Mouse (Mus musculus) heart, embryonic 15.5 days (tissue): Measurements from ENCODE around the gene Stac3. TPM values are rescaled to one million over a fixed set of nuclear protein-coding genes. Genes with fewer than 3 reads are reported as not detected.
A peak's percentile ranks its signal among the peaks of the same experiment; 100 is the strongest.

Experiments
- ATAC-seq: fragments of 200-750 bp; cut with Nextera tagmentation; replicated peaks from 2 replicates; pipeline ENCODE4 v1.8.0; 2017; ENCODE audit warnings: low read depth, moderate TSS enrichment; ENCODE audit not compliant: insufficient number of reproducible peaks, insufficient read depth, low FRiP score
- H3K27ac ChIP-seq: fragments of 300-500 bp; sonication (generic); 2 replicates; pipeline ENCODE4 v1.5.1; 2015; ENCODE audit warnings: mild to moderate bottlenecking, inconsistent platforms
- H3K27me3 ChIP-seq: fragments of 300-500 bp; sonication (generic); 2 replicates; pipeline ENCODE4 v1.6.1; 2015; ENCODE audit warnings: inconsistent platforms
- H3K36me3 ChIP-seq: fragments of 300-500 bp; sonication (generic); 2 replicates; pipeline ENCODE4 v1.6.1; 2015; ENCODE audit warnings: mild to moderate bottlenecking, inconsistent platforms
- H3K4me1 ChIP-seq: fragments of 300-500 bp; sonication (generic); replicated peaks from 2 replicates; pipeline ENCODE4 v1.6.1; 2015; ENCODE audit warnings: inconsistent platforms
- H3K4me2 ChIP-seq: fragments of 300-500 bp; sonication (generic); 2 replicates; pipeline ENCODE4 v1.6.1; 2015; ENCODE audit warnings: inconsistent platforms, mild to moderate bottlenecking, moderate library complexity
- H3K4me3 ChIP-seq: fragments of 300-500 bp; sonication (generic); 2 replicates; pipeline ENCODE4 v1.5.1; 2015; ENCODE audit warnings: mild to moderate bottlenecking, inconsistent platforms
- H3K9ac ChIP-seq: fragments of 300-500 bp; sonication (generic); 2 replicates; pipeline ENCODE4 v1.6.1; 2015; ENCODE audit warnings: mild to moderate bottlenecking, inconsistent platforms
- H3K9me3 ChIP-seq: fragments of 300-500 bp; sonication (generic); replicated peaks from 2 replicates; pipeline ENCODE4 v1.6.1; 2016; ENCODE audit warnings: inconsistent platforms
- WGBS: fragments of 180-500 bp; shearing (Covaris S2); methylation state at CpG from one replicate; pipeline ENCODE4 v1.1.7; 2015; ENCODE audit warnings: mixed read lengths; 5-methylcytosine and 5-hydroxymethylcytosine counted together
- polyA plus RNA-seq: library from polyadenylated mRNA; unstranded; fragments of >200 nt; fragmentation: Nextera tagmentation; extraction: Ambion mirVana; gene quantifications from 2 replicates; pipeline ENCODE4 v1.2.1, GENCODE M21; 2015

Gene Stac3
- polyA plus RNA-seq, 1 experiment from 2014 or later: 0.62 TPM

DNA sequence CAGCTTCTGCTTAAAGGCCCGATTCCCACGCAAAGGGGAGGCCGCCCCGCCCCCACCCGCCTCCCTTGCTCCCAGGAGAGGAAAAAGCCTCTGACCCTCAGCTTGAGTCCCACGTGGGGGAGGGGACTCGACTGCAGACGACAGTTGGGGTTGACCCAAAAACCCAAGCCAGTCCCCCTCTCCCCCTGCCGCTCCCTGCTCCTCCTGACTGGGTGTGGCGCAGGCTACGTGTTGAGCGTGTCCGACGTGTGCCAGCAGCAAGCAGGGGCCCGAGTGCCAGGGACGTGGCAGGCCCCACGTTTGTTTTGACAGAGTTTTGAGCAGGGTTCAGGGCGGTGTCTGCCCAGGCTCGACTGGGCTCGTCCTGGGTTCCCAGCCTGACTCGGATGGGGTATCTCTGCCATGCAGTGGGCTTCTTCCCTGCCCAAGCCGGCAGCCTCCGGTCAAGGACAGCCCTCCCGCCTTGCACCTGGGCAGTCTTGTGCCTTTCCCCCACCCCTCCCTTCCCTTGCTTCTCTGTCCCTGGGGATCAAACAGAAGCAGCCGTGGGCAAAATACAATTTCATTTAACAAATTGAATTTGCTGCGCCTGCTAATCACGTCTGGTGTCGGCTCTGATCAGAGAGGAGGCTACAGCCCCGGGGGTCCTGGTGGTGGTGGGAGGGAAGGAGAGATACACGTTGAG lies 15.2 kb downstream of the Stac3 start:
- Histone ChIP-seq H3K27me3 (peaks cover 34% of the 10 kb centered on the region), H3K36me3 (peaks cover 24% of the 10 kb centered on the region), H3K4me2 (peak overlapping the region; percentile 55), H3K9ac (peak overlapping the region; percentile 23; the same call in 1 of the 2 replicates), H3K4me1 (peaks cover 66% of the 10 kb centered on the region), H3K4me3 (peak overlapping the region; percentile 34), H3K9me3 (no peaks in the 10 kb centered on the region), H3K27ac (peak overlapping the region; percentile 68)
- 12% methylated on average over 30 of the region's 30 CpGs for WGBS
- peak; percentile 52 for ATAC-seq

GRCm38 (mm10) chr10:127517941-127518340 lies 16.5 kb downstream of the Stac3 start:
- H3K9ac ChIP-seq: no peak overlapping the region
- no peak overlapping the region for H3K4me2 ChIP-seq
- peaks cover 58% of the 10 kb centered on the region for H3K4me1 ChIP-seq
- ATAC-seq: no peak
- peaks cover 24% of the 10 kb centered on the region for H3K36me3 ChIP-seq
- H3K9me3 ChIP-seq: no peaks in the 10 kb centered on the region
- no peak overlapping the region for H3K4me3 ChIP-seq
- no peak overlapping the region for H3K27ac ChIP-seq
- 93% methylated on average over 22 of the region's 22 CpGs for WGBS
- H3K27me3 ChIP-seq: peaks cover 27% of the 10 kb centered on the region

DNA sequence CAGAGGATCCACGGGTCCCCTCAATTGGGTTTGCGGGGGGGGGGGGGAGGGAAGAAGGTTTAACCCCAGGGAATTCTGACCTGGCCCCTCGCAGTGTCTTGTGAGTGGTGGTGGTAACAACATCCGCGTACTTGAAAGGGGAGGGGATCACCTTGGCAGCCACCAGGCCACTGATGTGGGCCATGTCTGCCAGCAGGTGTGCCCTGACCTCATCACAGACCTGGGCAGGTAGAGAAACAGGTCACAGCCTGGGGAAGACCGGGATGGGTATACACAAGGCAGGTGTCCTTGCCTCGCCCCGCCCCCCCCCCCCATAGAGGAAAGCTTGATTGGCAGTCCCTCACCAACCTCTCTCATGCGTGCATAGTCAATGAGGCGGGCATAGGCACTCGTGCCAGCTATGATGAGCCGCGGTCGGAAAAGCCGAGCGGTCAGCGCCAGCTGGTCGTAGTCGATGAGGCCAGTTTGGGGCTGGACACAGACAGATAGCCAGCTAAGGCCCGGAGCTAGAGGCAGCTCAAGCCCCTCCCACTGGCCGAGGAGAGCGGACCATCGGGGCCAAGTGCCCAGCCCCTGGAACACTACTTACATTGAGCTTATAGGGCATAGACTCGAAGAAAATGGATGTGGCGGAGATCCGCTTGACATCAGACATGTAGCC lies 17.7 kb downstream of the Stac3 start:
- Histone ChIP-seq H3K4me1 (peaks cover 46% of the 10 kb centered on the region), H3K27me3 (peaks cover 27% of the 10 kb centered on the region), H3K9ac (no peak overlapping the region), H3K9me3 (no peaks in the 10 kb centered on the region), H3K36me3 (peaks cover 24% of the 10 kb centered on the region), H3K4me3 (no peak overlapping the region), H3K27ac (no peak overlapping the region), H3K4me2 (no peak overlapping the region)
- ATAC-seq: no peak
- WGBS: 92% methylated on average over 26 of the region's 26 CpGs

- H3K27me3 ChIP-seq: peaks cover 27% of the 10 kb centered on the region
- no peak overlapping the region for H3K9ac ChIP-seq
- no peak for ATAC-seq
- peaks cover 43% of the 10 kb centered on the region for H3K4me1 ChIP-seq
- peaks cover 24% of the 10 kb centered on the region for H3K36me3 ChIP-seq
- no peaks in the 10 kb centered on the region for H3K9me3 ChIP-seq
- H3K4me3 ChIP-seq: no peak overlapping the region
- WGBS: 92% methylated on average over 37 of the region's 37 CpGs
- H3K4me2 ChIP-seq: peak overlapping the region; percentile 94; the same call in 1 of the 2 replicates
- H3K27ac ChIP-seq: no peak overlapping the region
Observed at GRCm38 (mm10) chr10:127519903-127520713, 18.6 kb downstream of the Stac3 start.

- Histone ChIP-seq H3K36me3 (peaks cover 24% of the 10 kb centered on the region), H3K27ac (no peak overlapping the region), H3K9ac (peak overlapping the region; percentile 71; the same call in 1 of the 2 replicates), H3K9me3 (no peaks in the 10 kb centered on the region), H3K27me3 (peaks cover 29% of the 10 kb centered on the region), H3K4me3 (peak overlapping the region; percentile 76), H3K4me2 (peak overlapping the region; percentile 94), H3K4me1 (peaks cover 41% of the 10 kb centered on the region)
- no peak for ATAC-seq
- 78% methylated on average over 20 of the region's 20 CpGs for WGBS
Observed at GRCm38 (mm10) chr10:127520714-127521357, 19.4 kb downstream of the Stac3 start.

DNA sequence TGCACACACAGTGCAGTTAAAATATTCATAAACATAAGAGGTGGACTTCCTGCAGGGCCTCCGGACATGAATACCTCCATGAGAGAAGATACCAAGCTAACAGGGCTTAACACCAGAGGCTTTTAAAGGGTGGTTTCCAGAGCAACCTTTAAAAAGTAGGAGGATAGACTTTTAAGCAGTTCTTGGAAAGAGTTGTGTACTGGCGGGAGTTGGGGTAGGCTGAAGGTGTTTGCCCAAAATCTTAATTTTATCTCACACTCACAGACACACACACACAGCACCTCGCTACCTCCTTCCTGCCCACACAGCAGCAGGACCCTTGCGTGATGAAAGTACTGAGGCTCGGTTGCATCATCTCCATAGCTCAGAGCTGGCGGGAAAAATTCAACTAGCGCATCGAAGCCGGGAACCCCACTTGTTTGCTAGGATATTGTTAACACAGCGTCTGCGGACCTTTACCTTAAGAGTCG lies 20.2 kb downstream of the Stac3 start:
- H3K36me3 ChIP-seq: peaks cover 24% of the 10 kb centered on the region
- WGBS: 5% methylated on average over 12 of the region's 12 CpGs
- H3K4me1 ChIP-seq: peaks cover 41% of the 10 kb centered on the region
- no peaks in the 10 kb centered on the region for H3K9me3 ChIP-seq
- no peak for ATAC-seq
- H3K27me3 ChIP-seq: peaks cover 37% of the 10 kb centered on the region
- peak overlapping the region; percentile 76 for H3K4me3 ChIP-seq
- peak overlapping the region; percentile 71 for H3K9ac ChIP-seq
- 0 out of 2 replicates have a peak overlapping the region, but pooled peaks have one; percentile 47 for H3K27ac ChIP-seq
- peak overlapping the region; percentile 94 for H3K4me2 ChIP-seq

DNA sequence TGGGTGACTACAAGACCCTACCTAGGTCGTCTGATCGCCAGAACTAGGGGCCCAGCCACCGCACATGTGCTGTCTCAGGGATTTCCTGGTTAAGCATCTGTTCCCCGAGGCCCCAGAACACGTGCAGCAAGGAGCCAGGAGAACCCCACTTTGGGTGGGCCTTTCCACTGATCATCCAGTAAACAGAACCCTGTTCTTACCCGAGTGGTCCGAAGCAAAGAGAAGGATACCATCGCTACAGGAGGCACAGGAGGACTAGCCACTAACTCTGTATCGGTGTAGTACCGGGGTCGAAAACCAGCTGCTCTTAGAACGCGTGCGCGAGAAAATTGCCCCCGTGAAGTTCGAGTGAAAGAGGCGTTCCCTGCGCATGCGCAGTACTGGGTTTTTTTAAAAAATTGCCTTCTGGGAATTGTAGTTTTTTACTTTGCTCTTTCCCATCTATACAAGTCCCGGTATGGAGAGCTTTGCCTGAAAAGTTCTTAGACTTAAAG lies 20.6 kb downstream of the Stac3 start, which contains the start of gene Shmt2:
Gene Shmt2 (minus strand): TSS at position 357 of the 494 bp plus-strand sequence.
- H3K4me3 ChIP-seq: peak within 1 kb of the TSS; percentile 76
- H3K9me3 ChIP-seq: no peaks in the 10 kb centered on the region
- peak within 1 kb of the TSS; percentile 71 for H3K9ac ChIP-seq
- H3K4me1 ChIP-seq: peaks cover 39% of the 10 kb centered on the region
- peaks cover 24% of the 10 kb centered on the region for H3K36me3 ChIP-seq
- peak; percentile 49; the same call in 1 of the 2 replicates for ATAC-seq
- H3K4me2 ChIP-seq: peak within 1 kb of the TSS; percentile 94
- 0 out of 2 replicates have a peak within 1 kb of the TSS, but pooled peaks have one; percentile 47 for H3K27ac ChIP-seq
- under 1% methylated on average over 21 of the region's 21 CpGs for WGBS
- H3K27me3 ChIP-seq: peaks cover 42% of the 10 kb centered on the region

- Histone ChIP-seq H3K4me3 (no peak overlapping the region), H3K4me1 (peaks cover 36% of the 10 kb centered on the region)
Observed at GRCm38 (mm10) chr10:127524646-127525255, 23.3 kb downstream of the Stac3 start.

GRCm38 (mm10) chr10:127526048-127526447 lies 24.6 kb downstream of the Stac3 start:
- Histone ChIP-seq H3K27me3 (peaks cover 81% of the 10 kb centered on the region), H3K4me1 (peaks cover 36% of the 10 kb centered on the region), H3K36me3 (no peaks in the 10 kb centered on the region), H3K4me3 (peak overlapping the region; percentile 44), H3K4me2 (peak overlapping the region; percentile 64), H3K9me3 (no peaks in the 10 kb centered on the region), H3K9ac (0 out of 2 replicates have a peak overlapping the region, but pooled peaks have one; percentile 33), H3K27ac (no peak overlapping the region)
- no peak for ATAC-seq
- 3% methylated on average over 26 of the region's 26 CpGs for WGBS

More at GRCm38 (mm10) chr10:127524646-127525255, 23.3 kb downstream of the Stac3 start:
- H3K9me3 ChIP-seq: no peaks in the 10 kb centered on the region
- ATAC-seq: no peak
- peaks cover 68% of the 10 kb centered on the region for H3K27me3 ChIP-seq
- H3K36me3 ChIP-seq: peaks cover 7% of the 10 kb centered on the region
- no peak overlapping the region for H3K27ac ChIP-seq
- WGBS: 7% methylated on average over 23 of the region's 23 CpGs
- no peak overlapping the region for H3K4me2 ChIP-seq
- H3K9ac ChIP-seq: no peak overlapping the region

- ATAC-seq: no peak
- no peaks in the 10 kb centered on the region for H3K9me3 ChIP-seq
- H3K36me3 ChIP-seq: no peaks in the 10 kb centered on the region
- H3K4me1 ChIP-seq: peaks cover 32% of the 10 kb centered on the region
- under 1% methylated on average over 26 of the region's 26 CpGs for WGBS
- peaks cover 88% of the 10 kb centered on the region for H3K27me3 ChIP-seq
- H3K4me3 ChIP-seq: peak overlapping the region; percentile 44
- H3K4me2 ChIP-seq: peak overlapping the region; percentile 64
- peak overlapping the region; percentile 33; the same call in 1 of the 2 replicates for H3K9ac ChIP-seq
- H3K27ac ChIP-seq: no peak overlapping the region
Observed at GRCm38 (mm10) chr10:127526681-127527080, 25.2 kb downstream of the Stac3 start.
